Mouse (Mus musculus) urinary bladder, postnatal 14 days (tissue): ENCODE data around the gene Ccdc12.

Experiments
- DNase-seq: peaks from one replicate; pipeline ENCODE4 v3.0.0; 2021; ENCODE audit warnings: low spot score

The Ccdc12 gene

GRCm38 (mm10) chr9:110645219-110645618 lies 11.1 kb upstream of the Ccdc12 start:
- no peak for DNase-seq

- no peak for DNase-seq
Observed at GRCm38 (mm10) chr9:110649775-110650174, 6.5 kb upstream of the Ccdc12 start.

DNA sequence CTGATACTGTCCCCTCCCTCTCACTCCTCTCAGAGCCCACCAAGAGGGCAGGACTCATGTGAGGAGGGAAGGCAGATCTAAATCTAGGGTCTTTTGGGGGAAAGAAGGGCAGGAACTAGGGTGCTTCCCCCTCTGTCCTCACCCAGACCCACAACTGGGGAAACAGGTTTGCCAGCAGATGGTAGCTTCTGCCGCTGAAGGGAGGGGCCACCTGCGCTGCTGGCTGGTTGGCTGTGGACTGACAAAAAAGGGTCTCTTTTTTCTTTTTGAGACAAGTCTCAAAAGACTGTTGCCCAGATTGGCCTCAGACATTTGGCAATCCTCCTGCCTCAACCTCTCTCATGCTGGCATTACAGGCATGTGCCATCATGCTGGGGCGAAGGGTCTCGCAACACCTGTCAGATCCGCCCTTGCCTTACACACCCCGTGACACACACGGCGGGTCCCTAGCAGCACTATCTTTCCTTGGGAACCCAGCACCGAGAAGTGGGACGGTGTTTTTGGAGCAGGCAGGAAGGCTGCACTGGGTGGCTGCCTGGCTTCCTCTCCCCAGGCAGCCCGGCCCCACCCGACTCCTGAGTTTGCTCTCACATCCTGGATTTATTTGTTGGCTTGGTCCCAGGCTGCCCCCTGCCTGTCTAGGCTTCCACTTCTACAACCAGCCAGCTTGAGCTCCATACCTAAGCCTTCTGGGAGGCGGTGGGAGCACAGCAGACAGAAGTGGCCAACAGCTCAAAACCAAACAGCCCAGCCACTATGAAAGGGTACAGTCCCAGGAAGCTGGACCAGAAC lies 4.2 kb upstream of the Ccdc12 start:
- peak; percentile 70 for DNase-seq

DNA sequence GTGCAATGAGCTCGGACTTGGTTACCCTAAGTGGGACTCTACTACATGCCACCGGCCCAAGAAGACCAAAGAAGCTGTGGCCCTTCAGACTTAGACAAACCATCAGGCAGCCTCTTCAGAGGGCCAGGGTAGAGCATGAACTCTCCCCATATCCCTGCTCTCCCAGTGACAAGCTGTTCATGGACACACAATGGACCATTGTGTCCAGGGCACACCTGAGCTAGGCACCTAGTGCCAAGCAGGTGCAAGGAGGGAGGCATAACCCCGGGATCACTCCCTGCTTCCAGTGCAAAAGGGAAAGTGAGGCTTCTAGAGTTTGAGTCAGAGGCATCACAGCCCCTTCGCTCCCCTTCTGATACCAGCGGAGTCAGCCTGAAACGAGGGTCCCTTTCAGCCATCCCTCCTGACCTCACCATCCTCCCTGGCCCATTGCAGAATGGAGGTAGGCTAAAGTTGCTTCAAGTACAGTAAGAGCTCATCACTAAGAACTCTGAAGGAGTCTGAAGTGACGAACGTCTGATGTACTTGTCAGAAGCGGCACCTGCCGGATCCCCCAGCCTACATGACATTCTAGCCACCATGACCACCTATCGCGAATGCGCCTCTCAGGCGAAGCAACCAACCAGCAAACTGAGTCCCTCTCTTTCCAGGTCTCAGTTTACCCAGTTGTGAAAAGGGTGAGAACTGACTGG lies 3.2 kb upstream of the Ccdc12 start:
- DNase-seq: no peak

- peak; percentile 95 for DNase-seq
Observed at GRCm38 (mm10) chr9:110653655-110654461, 2.4 kb upstream of the Ccdc12 start, which contains the start of gene Nbeal2. Gene Nbeal2 (minus strand): TSS chr9:110654161.

- DNase-seq: no peak
Observed at GRCm38 (mm10) chr9:110654726-110655650, 1.3 kb upstream of the Ccdc12 start.

GRCm38 (mm10) chr9:110655651-110656007 lies 674 bp upstream of the Ccdc12 start:
- no peak for DNase-seq

DNA sequence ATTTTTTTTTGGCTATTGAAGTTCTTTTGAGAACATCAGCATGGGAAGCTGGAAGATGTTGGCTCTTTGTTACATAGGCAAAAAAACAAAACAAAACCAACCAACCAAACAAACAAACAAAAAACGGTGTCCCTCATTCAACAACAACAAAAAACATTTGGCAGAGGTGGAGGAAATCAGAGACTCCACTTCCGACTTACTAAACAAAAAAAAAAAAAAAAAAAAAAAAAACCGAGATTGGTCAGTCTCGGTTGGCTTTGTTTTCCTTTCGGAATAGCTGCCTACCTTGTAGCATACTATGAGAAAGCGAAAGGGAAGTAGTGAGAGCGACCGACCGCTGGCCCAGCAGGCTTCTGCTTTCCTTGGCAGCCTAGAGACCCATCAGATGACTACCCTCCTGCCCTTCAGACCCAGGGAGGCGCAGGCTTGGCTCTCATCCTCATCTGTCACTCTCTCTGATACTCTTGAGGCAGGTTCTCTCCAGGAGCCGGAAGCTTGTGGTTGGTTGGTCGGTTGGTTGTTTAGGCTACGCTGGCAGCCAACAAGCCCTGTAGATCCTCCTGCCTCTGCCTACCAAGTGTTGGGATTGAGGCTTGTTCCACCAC lies 1.3 kb downstream of the Ccdc12 start:
- no peak for DNase-seq

GRCm38 (mm10) chr9:110659521-110659920 lies 3.2 kb downstream of the Ccdc12 start:
- DNase-seq: no peak

DNA sequence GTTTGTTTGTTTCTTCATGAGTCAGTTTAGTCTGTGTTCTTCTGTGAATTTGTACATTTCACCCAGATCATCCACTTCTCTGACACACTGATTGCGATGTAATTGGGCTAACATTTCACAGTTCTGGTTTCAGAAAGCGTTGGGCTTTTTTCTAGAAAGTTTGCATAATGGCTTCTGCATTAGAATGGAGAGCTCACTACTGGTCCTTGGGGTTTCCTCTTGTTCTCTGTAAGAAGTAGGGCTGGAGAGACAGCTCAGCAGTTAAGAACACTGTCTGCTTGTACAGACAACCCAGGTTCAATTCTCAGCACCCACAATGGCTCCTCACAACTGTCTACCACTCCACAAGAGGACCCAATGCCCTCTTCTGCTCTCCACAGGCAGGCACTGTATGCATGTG lies 3.9 kb downstream of the Ccdc12 start:
- DNase-seq: no peak

GRCm38 (mm10) chr9:110660856-110661612 lies 4.7 kb downstream of the Ccdc12 start:
- DNase-seq: no peak

- DNase-seq: no peak
Observed at GRCm38 (mm10) chr9:110662844-110663243, 6.5 kb downstream of the Ccdc12 start.

DNA sequence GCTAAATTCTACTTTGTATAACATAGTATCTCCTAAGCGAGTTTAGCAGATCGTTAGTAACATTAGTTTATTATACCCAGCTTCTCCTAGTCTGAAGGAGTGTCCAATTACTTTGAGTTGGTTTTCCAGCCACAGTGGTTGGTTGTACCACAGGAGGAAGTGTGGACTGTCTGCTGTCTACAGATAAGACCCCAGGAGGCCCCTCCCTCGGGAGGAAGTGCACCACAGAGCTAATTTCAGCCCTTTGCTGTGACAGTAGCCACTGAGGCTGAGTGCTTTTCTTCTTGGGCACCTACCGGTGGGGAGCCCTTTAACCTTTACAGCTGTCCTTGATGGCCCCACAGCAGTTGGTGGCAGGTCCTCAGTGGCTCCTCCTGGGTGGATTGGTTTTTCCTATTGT lies 9.6 kb downstream of the Ccdc12 start:
- no peak for DNase-seq

DNA sequence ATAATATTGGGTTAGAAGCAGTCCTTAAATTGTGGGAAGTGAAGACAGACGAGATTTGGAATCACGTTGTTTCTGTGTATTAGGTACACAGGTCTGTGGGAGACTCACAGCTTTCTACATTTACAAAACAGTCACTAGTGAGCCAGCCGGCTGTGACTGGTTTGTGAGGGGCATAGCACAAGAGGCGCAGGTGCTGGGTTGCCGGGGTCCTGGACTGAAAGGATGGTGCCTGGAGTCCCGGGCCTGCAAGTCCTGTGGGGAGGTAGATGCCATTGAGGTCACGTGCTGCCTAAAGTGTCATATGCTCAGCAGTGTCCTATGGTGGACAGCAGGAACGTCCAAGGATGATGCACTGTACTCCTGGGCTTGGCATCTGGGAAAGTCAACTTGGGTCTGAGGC lies 10.1 kb downstream of the Ccdc12 start:
- DNase-seq: no peak

GRCm38 (mm10) chr9:110667219-110667836 lies 11.0 kb downstream of the Ccdc12 start:
- no peak for DNase-seq

DNA sequence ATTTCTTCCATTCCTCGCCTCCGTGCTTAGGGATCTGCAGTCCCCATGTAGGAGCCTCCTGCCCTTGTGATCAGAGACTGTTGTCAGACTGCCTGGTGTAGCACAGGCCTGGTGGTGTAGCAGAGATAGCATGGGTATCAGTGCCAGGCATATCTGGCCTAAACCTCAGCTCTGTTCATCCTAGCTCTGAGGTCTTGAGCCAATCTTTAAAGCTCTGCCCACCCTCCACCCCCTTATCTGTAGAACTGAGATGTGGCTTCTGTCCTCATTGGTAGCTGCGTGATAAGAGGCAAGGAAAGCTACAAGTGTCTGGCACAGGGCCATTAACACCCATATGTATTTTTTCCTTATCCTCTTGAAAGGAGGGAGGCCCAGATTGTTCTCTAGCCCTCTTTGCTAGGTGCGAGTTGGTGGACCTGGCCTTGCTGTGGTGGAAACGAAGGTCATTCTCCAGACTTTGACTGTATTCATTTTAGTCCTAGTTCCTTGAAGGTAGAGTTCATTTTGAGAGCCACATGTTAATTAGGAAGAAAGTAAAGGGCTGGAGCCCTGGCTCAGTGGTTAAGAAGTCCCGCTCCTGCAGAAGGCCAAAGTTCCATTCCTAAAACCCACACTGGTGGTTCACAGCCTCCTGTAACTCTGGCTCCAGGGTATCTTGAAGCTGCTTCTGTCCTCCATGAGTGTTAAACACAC lies 12.4 kb downstream of the Ccdc12 start:
- no peak for DNase-seq

GRCm38 (mm10) chr9:110669785-110670184 lies 13.5 kb downstream of the Ccdc12 start:
- no peak for DNase-seq

DNA sequence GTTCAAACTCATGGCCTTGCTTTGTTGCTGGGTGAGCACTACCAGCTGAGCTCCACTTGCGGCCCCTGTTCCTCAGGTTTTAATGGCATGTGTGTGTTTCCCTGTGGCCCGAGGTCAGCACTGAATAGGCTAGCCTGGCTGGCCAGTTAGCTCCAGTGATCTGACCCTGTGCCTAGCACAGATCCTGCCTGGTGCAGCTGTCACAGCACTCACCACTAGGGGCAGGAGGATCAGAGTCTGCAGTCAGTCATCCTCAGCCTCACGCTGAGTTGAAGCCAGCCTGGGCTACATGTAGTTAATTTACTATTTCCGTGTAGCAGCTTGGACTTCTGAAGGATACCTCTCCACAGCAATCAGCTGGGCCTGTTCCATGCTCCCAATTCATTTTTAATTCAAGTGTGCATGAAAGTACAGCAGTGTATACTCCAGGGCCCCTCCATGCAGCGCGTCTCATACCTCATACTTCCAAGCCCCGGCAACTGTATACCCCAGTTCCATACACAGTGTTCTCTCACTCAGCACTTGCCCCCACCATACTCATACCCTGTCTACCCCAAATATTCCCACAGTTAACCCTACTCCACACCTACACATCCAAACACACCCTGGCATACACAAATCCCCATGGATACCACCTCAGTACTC lies 16.3 kb downstream of the Ccdc12 start:
- DNase-seq: no peak
